Mouse (Mus musculus): ENCODE data around the gene Tmem123. TPM values are rescaled to one million over a fixed set of nuclear protein-coding genes. Genes with fewer than 3 reads are reported as not detected.

Tmem123 gene
- polyA plus RNA-seq, 1 experiment, result 35.6 TPM

- TF ChIP-seq CTCF (IDR thresholded peaks at IDR 0.05; ENCODE audit: control insufficient read depth, insufficient read depth, insufficient read length) (no peak), MAX (IDR thresholded peaks at IDR 0.05) (no peak), MYOG (IDR thresholded peaks at IDR 0.05; ENCODE audit: control insufficient read depth, extremely low read depth, insufficient read length) (no peak), CEBPB (IDR thresholded peaks at IDR 0.05; ENCODE audit: low read depth) (no peak), FOSL1 (IDR thresholded peaks at IDR 0.05; ENCODE audit: insufficient read depth, low read length, poor library complexity, severe bottlenecking) (no peak), USF1 (IDR thresholded peaks at IDR 0.05; ENCODE audit: low read depth) (no peak), MYOD1 (IDR thresholded peaks at IDR 0.05; ENCODE audit: control insufficient read depth, insufficient read length, low read depth) (no peak)
- H3K79me3 ChIP-seq (ENCODE audit: low read depth), result no peaks in the 10 kb centered on the region
- H3ac ChIP-seq (ENCODE audit: control insufficient read depth, insufficient read length, low read depth), result peak overlapping the region; percentile 52
- H3K27me3 ChIP-seq (ENCODE audit: control insufficient read depth, insufficient read depth, insufficient read length), result no peaks in the 10 kb centered on the region
- peaks cover 6% of the 10 kb centered on the region for H3K36me3 ChIP-seq (ENCODE audit: control insufficient read depth, insufficient read depth)
- peak overlapping the region; percentile 66 for H3K4me3 ChIP-seq (ENCODE audit: insufficient read depth, poor library complexity, severe bottlenecking)
- H3K79me2 ChIP-seq (ENCODE audit: control insufficient read depth, insufficient read depth), result peaks cover 20% of the 10 kb centered on the region
Observed at GRCm38 (mm10) chr9:7836331-7836730, 72.5 kb downstream of the Tmem123 start.

- H3K79me3 ChIP-seq (ENCODE audit: low read depth), result no peaks in the 10 kb centered on the region
- no peaks in the 10 kb centered on the region for H3K27me3 ChIP-seq (ENCODE audit: control insufficient read depth, insufficient read depth, insufficient read length)
- H3K4me3 ChIP-seq (ENCODE audit: insufficient read depth, poor library complexity, severe bottlenecking), result peak within 1 kb of the TSS; percentile 66
- H3K36me3 ChIP-seq (ENCODE audit: control insufficient read depth, insufficient read depth), result peaks cover 6% of the 10 kb centered on the region
- peaks cover 20% of the 10 kb centered on the region for H3K79me2 ChIP-seq (ENCODE audit: control insufficient read depth, insufficient read depth)
- H3ac ChIP-seq (ENCODE audit: control insufficient read depth, insufficient read length, low read depth), result peak within 1 kb of the TSS; percentile 64
- TF ChIP-seq MYOG (IDR thresholded peaks at IDR 0.05; ENCODE audit: control insufficient read depth, extremely low read depth, insufficient read length) (no peak), MAX (IDR thresholded peaks at IDR 0.05) (peak; percentile 74)
Observed at GRCm38 (mm10) chr9:7836905-7837805, 73.3 kb downstream of the Tmem123 start, which contains the start of gene Birc2. Gene Birc2, minus strand, starts transcription at chr9:7837064.

GRCm38 (mm10) chr9:7837806-7838440 is 74.1 kb downstream of the Tmem123 start:
- Histone ChIP-seq H3K4me3 (ENCODE audit: insufficient read depth, poor library complexity, severe bottlenecking) (peak overlapping the region; percentile 66), H3K27me3 (ENCODE audit: control insufficient read depth, insufficient read depth, insufficient read length) (no peaks in the 10 kb centered on the region), H3ac (ENCODE audit: control insufficient read depth, insufficient read length, low read depth) (peak overlapping the region; percentile 18), H3K79me3 (ENCODE audit: low read depth) (no peaks in the 10 kb centered on the region), H3K79me2 (ENCODE audit: control insufficient read depth, insufficient read depth) (peaks cover 14% of the 10 kb centered on the region), H3K36me3 (ENCODE audit: control insufficient read depth, insufficient read depth) (peaks cover 6% of the 10 kb centered on the region)
- no peak for TF ChIP-seq MAX (IDR thresholded peaks at IDR 0.05)
- TF ChIP-seq MYOD1 (IDR thresholded peaks at IDR 0.05; ENCODE audit: control insufficient read depth, insufficient read length, low read depth), result no peak
- TF ChIP-seq FOSL1 (IDR thresholded peaks at IDR 0.05; ENCODE audit: insufficient read depth, low read length, poor library complexity, severe bottlenecking), result no peak
- TF ChIP-seq USF1 (IDR thresholded peaks at IDR 0.05; ENCODE audit: low read depth), result no peak
- TF ChIP-seq CEBPB (IDR thresholded peaks at IDR 0.05; ENCODE audit: low read depth), result no peak
- TF ChIP-seq MYOG (IDR thresholded peaks at IDR 0.05; ENCODE audit: control insufficient read depth, extremely low read depth, insufficient read length), result no peak
- no peak for TF ChIP-seq CTCF (IDR thresholded peaks at IDR 0.05; ENCODE audit: control insufficient read depth, insufficient read depth, insufficient read length)

GRCm38 (mm10) chr9:7841221-7841620 is 77.4 kb downstream of the Tmem123 start:
- H3K36me3 ChIP-seq (ENCODE audit: control insufficient read depth, insufficient read depth), result no peaks in the 10 kb centered on the region
- H3K79me3 ChIP-seq (ENCODE audit: low read depth), result no peaks in the 10 kb centered on the region
- H3K4me3 ChIP-seq (ENCODE audit: insufficient read depth, poor library complexity, severe bottlenecking), result no peak overlapping the region
- no peaks in the 10 kb centered on the region for H3K79me2 ChIP-seq (ENCODE audit: control insufficient read depth, insufficient read depth)
- H3ac ChIP-seq (ENCODE audit: control insufficient read depth, insufficient read length, low read depth), result no peak overlapping the region
- H3K27me3 ChIP-seq (ENCODE audit: control insufficient read depth, insufficient read depth, insufficient read length), result no peaks in the 10 kb centered on the region
- TF ChIP-seq MYOG (IDR thresholded peaks at IDR 0.05; ENCODE audit: control insufficient read depth, extremely low read depth, insufficient read length) (no peak), MAX (IDR thresholded peaks at IDR 0.05) (no peak), FOSL1 (IDR thresholded peaks at IDR 0.05; ENCODE audit: insufficient read depth, low read length, poor library complexity, severe bottlenecking) (no peak), CEBPB (IDR thresholded peaks at IDR 0.05; ENCODE audit: low read depth) (no peak), CTCF (IDR thresholded peaks at IDR 0.05; ENCODE audit: control insufficient read depth, insufficient read depth, insufficient read length) (no peak)

Small RNAs within 50 kb of the gene (microRNA-seq; reads per million reads assigned to microRNA genes)
- gene Mir5618 (ENCODE audit: borderline microRNAs expressed), result 7.8 reads per million, percentile 56 among the genes with 10 or more reads in this experiment

Other genes starting within 250 kb of the Tmem123 start
- not detected for gene Mmp8, start 205.6 kb upstream of the Tmem123 start, polyA plus RNA-seq (2012; fragmentation: generic; extraction: Trizol)
- not detected for gene Mmp27, start 192.6 kb upstream of the Tmem123 start, polyA plus RNA-seq (2012; fragmentation: generic; extraction: Trizol)
- gene Mmp20, start 135.8 kb upstream of the Tmem123 start, polyA plus RNA-seq (2012; fragmentation: generic; extraction: Trizol), result not detected
- not detected for gene Mmp7, start 72.0 kb upstream of the Tmem123 start, polyA plus RNA-seq (2012; fragmentation: generic; extraction: Trizol)
- 3.5 TPM for gene Birc2, start 73.0 kb downstream of the Tmem123 start, polyA plus RNA-seq (2012; fragmentation: generic; extraction: Trizol)
- gene Birc3, start 109.1 kb downstream of the Tmem123 start, polyA plus RNA-seq (2012; fragmentation: generic; extraction: Trizol), result 0.05 TPM
- 39.7 TPM for gene Yap1, start 240.6 kb downstream of the Tmem123 start, polyA plus RNA-seq (2012; fragmentation: generic; extraction: Trizol)